In the genomic region with DNA sequence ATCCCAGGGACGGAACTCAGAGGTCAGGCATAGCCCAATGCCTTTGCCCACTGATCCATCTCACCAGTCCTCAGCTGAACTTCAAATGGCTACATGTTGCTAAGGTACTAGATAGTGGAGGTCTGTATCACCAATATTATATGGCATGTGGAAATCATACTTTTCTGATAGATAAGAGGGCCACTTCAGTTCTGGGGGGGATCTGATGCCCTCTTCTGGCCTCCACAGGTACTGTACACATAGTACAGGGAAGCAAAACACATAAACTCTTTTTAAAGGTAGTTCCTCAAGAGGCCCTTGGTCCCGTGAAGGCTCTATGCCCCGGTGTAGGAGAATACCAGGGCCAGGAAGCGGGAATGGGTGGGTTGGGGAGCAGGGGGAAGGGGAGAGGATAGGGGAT, we compare ENCODE assay signal across 11 mouse cellular contexts. TPM values are rescaled to one million over a fixed set of nuclear protein-coding genes. Genes with fewer than 3 reads are reported as not detected.
DNase-seq lines count a peak whose midpoint lies in the region; ATAC-seq and TF ChIP-seq lines count a peak whose summit lies in the region.
"Had no signal": no experiment of that assay in that cellular context is flagged by ENCODE, and none has a peak within 500 bp of the region (broad histone marks: within the 10 kb centered on the region; RNA-seq: fewer than 3 reads in every experiment).

No protein-coding gene starts in this region.

- DNase-seq in gastrocnemius, adult 2 months, result no peak
- DNase-seq in gastrocnemius, adult 8-10 months (ENCODE audit: low spot score in 2 of 2), result no peak
- peak; percentile 37 for DNase-seq in thymus, adult 2 months
- no peak for DNase-seq in thymus, adult 18-20 months
- no peak for DNase-seq in ovary, postnatal 10 days (ENCODE audit: low spot score)
- no peak for DNase-seq in right cerebral cortex, postnatal 25 days
- no peak for DNase-seq in midbrain, embryonic 14.5 days
- DNase-seq: cerebellum, postnatal 36 days had no signal

- no peaks in the 10 kb centered on the region for H3K27me3 ChIP-seq in thymus, adult 2 months (ENCODE audit: control insufficient read depth, insufficient read depth, low read length)
- no peaks in the 10 kb centered on the region for H3K27me3 ChIP-seq in midbrain, embryonic 14.5 days (ENCODE audit: control insufficient read depth, insufficient read depth, low read length)
- H3K27me3 ChIP-seq: hindbrain, embryonic 15.5 days; stomach, embryonic 15.5 days had no signal

- intact Hi-C loops in gastrocnemius, adult 2 months (cut with DNase I), result no loop called here

- no peak overlapping the region for H3K27ac ChIP-seq in gastrocnemius, adult 2 months
- H3K27ac ChIP-seq in thymus, adult 2 months (ENCODE audit: control insufficient read depth, insufficient read depth, low read length), result no peak overlapping the region
- H3K27ac ChIP-seq in midbrain, embryonic 14.5 days (replicated peaks; ENCODE audit: low read depth, low read length), result no peak overlapping the region
- H3K27ac ChIP-seq: hindbrain, embryonic 15.5 days; stomach, embryonic 15.5 days had no signal

- no peak for TF ChIP-seq POLR2A in thymus, adult 2 months (IDR thresholded peaks at IDR 0.05; ENCODE audit: control insufficient read depth, extremely low read depth, insufficient read depth, low read length, poor library complexity)

- H3K4me2 ChIP-seq in midbrain, embryonic 14.5 days (ENCODE audit: low read length), result no peak overlapping the region
- H3K4me2 ChIP-seq: hindbrain, embryonic 15.5 days; stomach, embryonic 15.5 days had no signal

- no peak overlapping the region for H3K4me3 ChIP-seq in gastrocnemius, adult 2 months
- H3K4me3 ChIP-seq in thymus, adult 2 months (ENCODE audit: control insufficient read depth, insufficient read depth, low read length), result no peak overlapping the region
- no peak overlapping the region for H3K4me3 ChIP-seq in midbrain, embryonic 14.5 days (replicated peaks; ENCODE audit: low read depth, low read length)
- H3K4me3 ChIP-seq: hindbrain, embryonic 15.5 days; stomach, embryonic 15.5 days had no signal

- ATAC-seq in megakaryocyte, adult 5-6 weeks (ENCODE audit: poor library complexity, severe bottlenecking), result peak; percentile 36
- no peak for ATAC-seq in midbrain, embryonic 14.5 days (ENCODE audit: low FRiP score, low TSS enrichment)

- H3K36me3 ChIP-seq in thymus, adult 2 months (ENCODE audit: control insufficient read depth, insufficient read depth, low read length), result no peaks in the 10 kb centered on the region
- no peaks in the 10 kb centered on the region for H3K36me3 ChIP-seq in midbrain, embryonic 14.5 days (ENCODE audit: control insufficient read depth, insufficient read depth, low read length)
- H3K36me3 ChIP-seq: hindbrain, embryonic 15.5 days; stomach, embryonic 15.5 days had no signal

- H3K4me1 ChIP-seq in thymus, adult 2 months (replicated peaks; ENCODE audit: control insufficient read depth, insufficient read depth, low read length), result peaks cover 2% of the 10 kb centered on the region
- H3K4me1 ChIP-seq in midbrain, embryonic 14.5 days (ENCODE audit: control insufficient read depth, insufficient read depth, low read length), result peaks cover 12% of the 10 kb centered on the region; the same call in 1 of the 2 replicates

- TF ChIP-seq CTCF in gastrocnemius, adult 2 months (IDR thresholded peaks at IDR 0.05), result peak; percentile 44
- TF ChIP-seq CTCF in thymus, adult 2 months (IDR thresholded peaks at IDR 0.05; ENCODE audit: borderline replicate concordance, control insufficient read depth, extremely low read depth, insufficient read depth, low read length, poor library complexity), result no peak

- H3K9me3 ChIP-seq in midbrain, embryonic 14.5 days (ENCODE audit: control insufficient read depth, low read length), result no peaks in the 10 kb centered on the region
- H3K9me3 ChIP-seq: hindbrain, embryonic 15.5 days; stomach, embryonic 15.5 days had no signal

- H3K9ac ChIP-seq in midbrain, embryonic 14.5 days (replicated peaks; ENCODE audit: low read length), result no peak overlapping the region
- H3K9ac ChIP-seq: hindbrain, embryonic 15.5 days; stomach, embryonic 15.5 days had no signal

- 75% methylated on average over 4 of the region's 4 CpGs for WGBS in thymus, adult 2 months
- WGBS in midbrain, embryonic 14.5 days, result 68% methylated on average over 4 of the region's 4 CpGs

RNA-seq across cellular contexts. Expression of a gene that starts 2.1 kb away (rescaled TPM):
- total RNA-seq in gastrocnemius, adult 2 months (2021), result 10 to 100 TPM; 54.7 to 55.2 TPM
- total RNA-seq in gastrocnemius, adult 8-10 months (2022), result 10 to 100 TPM; 52.7 to 69.3 (median 59.6) TPM
- polyA plus RNA-seq in thymus, adult 2 months (2012; rRNA removed), result 59.0 and 63.6 TPM in 2 replicates
- total RNA-seq in megakaryocyte, adult 5-6 weeks (2015), result 100 and 109 TPM in 2 replicates
- 55.4 and 60.2 TPM in 2 replicates for total RNA-seq in megakaryocyte, adult 5-6 weeks (2017)
- 196 and 204 TPM in 2 replicates for polyA plus RNA-seq in midbrain, embryonic 14.5 days (2014; fragmentation: Nextera tagmentation; extraction: Ambion mirVana)

RNA-seq across cellular contexts. Expression of a gene that starts 30.0 kb away (rescaled TPM):
- total RNA-seq in gastrocnemius, adult 2 months (2021), result not detected
- not detected for total RNA-seq in gastrocnemius, adult 8-10 months (2022)
- 8.2 and 8.3 TPM in 2 replicates for polyA plus RNA-seq in thymus, adult 2 months (2012; rRNA removed)
- 87.6 and 98.3 TPM in 2 replicates for total RNA-seq in megakaryocyte, adult 5-6 weeks (2015)
- 83.9 and 94.2 TPM in 2 replicates for total RNA-seq in megakaryocyte, adult 5-6 weeks (2017)
- polyA plus RNA-seq in midbrain, embryonic 14.5 days (2014; fragmentation: Nextera tagmentation; extraction: Ambion mirVana), result 6.2 and 11.7 TPM in 2 replicates

RNA-seq across cellular contexts. Expression of a gene that starts 31.7 kb away (rescaled TPM):
- total RNA-seq in gastrocnemius, adult 2 months (2021), result 10 to 100 TPM; 19.4 to 20.8 TPM
- total RNA-seq in gastrocnemius, adult 8-10 months (2022), result 10 to 100 TPM; 15.3 to 20.5 (median 19.2) TPM
- polyA plus RNA-seq in thymus, adult 2 months (2012; rRNA removed), result 18.0 and 23.9 TPM in 2 replicates
- 76.1 and 87.3 TPM in 2 replicates for total RNA-seq in megakaryocyte, adult 5-6 weeks (2015)
- 88.7 and 89.0 TPM in 2 replicates for total RNA-seq in megakaryocyte, adult 5-6 weeks (2017)
- 118 and 155 TPM in 2 replicates for polyA plus RNA-seq in midbrain, embryonic 14.5 days (2014; fragmentation: Nextera tagmentation; extraction: Ambion mirVana)

RNA-seq across cellular contexts. Expression of a gene that starts 41.6 kb away (rescaled TPM):
- 10 to 100 TPM; 53.0 to 58.9 TPM for total RNA-seq in gastrocnemius, adult 2 months (2021)
- total RNA-seq in gastrocnemius, adult 8-10 months (2022), result 10 to 100 TPM; 50.0 to 57.8 (median 53.9) TPM
- 6.1 and 8.0 TPM in 2 replicates for polyA plus RNA-seq in thymus, adult 2 months (2012; rRNA removed)
- 27.7 and 30.3 TPM in 2 replicates for total RNA-seq in megakaryocyte, adult 5-6 weeks (2015)
- 25.7 and 29.7 TPM in 2 replicates for total RNA-seq in megakaryocyte, adult 5-6 weeks (2017)
- polyA plus RNA-seq in midbrain, embryonic 14.5 days (2014; fragmentation: Nextera tagmentation; extraction: Ambion mirVana), result 23.7 and 24.0 TPM in 2 replicates

Comparison
In these comparisons a context has a peak if more than half of its experiments do, and no peak if none do; other contexts are left out.
1. RNA of a gene that starts 30.0 kb away (total RNA-seq): 83.9 to 98.3 TPM in megakaryocyte, adult 5-6 weeks; not detected in gastrocnemius, adult 2 months and not detected in gastrocnemius, adult 8-10 months; every median in the first group is over 10 times any median in the second.